Mouse (Mus musculus) gastrocnemius, postnatal 4 days (tissue): ENCODE measurements around the gene Slc7a6. TPM values are rescaled to one million over a fixed set of nuclear protein-coding genes. Genes with fewer than 3 reads are reported as not detected.

Experiments
- DNase-seq, 2 experiments: peaks; one replicate each; pipeline ENCODE4 v3.0.0; 2021 to 2022; ENCODE audit warnings: low spot score in 2 of 2, mixed read lengths in 2 of 2
- long read RNA-seq, 2 experiments: library from polyadenylated mRNA; stranded (forward); transcript quantifications; one replicate each; pipeline ENCODE4 v2.0.0; 2021
- total RNA-seq, 2 experiments: library from RNA; stranded (reverse); gene quantifications; 2 replicates each; pipeline ENCODE4 v1.2.3; 2021

The Slc7a6 gene
- 10 to 100 TPM; 10.5 to 11.5 TPM for total RNA-seq
- long read RNA-seq, experiment 1, result 0 reads
- long read RNA-seq, experiment 2, partial matches to known transcripts, result 2 of 3 reads
- long read RNA-seq, experiment 2, other reads (novel, unspliced or antisense), result 0 of 3 reads

- DNase-seq, result peak; percentile 69 to 82
Observed at GRCm38 (mm10) chr8:106168356-106169016, at the start of gene Slc7a6. TSS of gene Slc7a6 (plus strand) at chr8:106168857.

GRCm38 (mm10) chr8:106123443-106123842 is 45.2 kb upstream of the Slc7a6 start:
- no peak for DNase-seq

DNA sequence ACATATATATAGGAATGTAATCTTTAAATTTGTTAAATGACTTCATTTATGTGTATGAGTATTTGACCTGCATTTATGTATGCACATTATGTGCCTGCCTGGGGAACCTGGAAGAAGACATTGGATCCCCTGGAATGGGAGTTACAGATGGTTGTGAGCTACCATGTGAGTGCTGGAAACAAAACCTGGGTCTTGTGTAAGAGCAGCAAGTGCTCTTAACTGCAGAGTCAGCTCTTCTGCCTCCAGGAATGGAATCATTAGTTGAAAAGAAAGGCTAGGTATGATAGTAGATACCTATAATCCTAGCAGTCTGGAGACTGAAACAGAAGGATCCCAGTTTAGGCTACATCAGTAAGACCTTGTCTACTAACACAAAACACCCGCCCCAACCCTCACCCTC is 42.6 kb upstream of the Slc7a6 start:
- DNase-seq, result no peak

- DNase-seq, result no peak
Observed at GRCm38 (mm10) chr8:106127054-106127453, 41.6 kb upstream of the Slc7a6 start.

DNA sequence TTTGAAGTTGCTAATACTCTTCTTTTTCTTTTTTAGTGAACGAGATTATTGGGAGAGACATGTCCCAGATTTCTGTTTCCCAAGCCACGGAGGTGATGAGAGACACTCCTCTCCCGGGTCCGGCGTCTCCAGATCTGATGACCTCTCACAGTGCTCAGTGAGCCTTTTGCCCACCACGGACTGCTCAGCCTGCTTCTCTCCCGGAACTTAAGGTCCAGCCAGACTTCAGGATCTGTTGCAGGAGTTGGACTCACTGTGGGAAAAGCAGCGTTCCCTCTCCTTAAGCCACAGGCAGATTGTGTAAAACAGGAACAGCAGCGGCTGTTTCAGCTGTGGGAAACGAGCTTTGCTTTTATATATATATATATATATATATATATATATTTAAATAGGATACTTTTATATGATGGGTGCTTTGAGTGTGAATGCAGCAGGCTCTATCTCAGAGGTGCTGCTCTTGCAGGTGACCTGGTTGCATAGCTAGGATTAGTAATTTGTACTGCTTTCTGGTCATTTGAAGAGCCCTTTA is 40.7 kb upstream of the Slc7a6 start:
- DNase-seq, result peak in 1 of 2 experiments; percentile 37

DNA sequence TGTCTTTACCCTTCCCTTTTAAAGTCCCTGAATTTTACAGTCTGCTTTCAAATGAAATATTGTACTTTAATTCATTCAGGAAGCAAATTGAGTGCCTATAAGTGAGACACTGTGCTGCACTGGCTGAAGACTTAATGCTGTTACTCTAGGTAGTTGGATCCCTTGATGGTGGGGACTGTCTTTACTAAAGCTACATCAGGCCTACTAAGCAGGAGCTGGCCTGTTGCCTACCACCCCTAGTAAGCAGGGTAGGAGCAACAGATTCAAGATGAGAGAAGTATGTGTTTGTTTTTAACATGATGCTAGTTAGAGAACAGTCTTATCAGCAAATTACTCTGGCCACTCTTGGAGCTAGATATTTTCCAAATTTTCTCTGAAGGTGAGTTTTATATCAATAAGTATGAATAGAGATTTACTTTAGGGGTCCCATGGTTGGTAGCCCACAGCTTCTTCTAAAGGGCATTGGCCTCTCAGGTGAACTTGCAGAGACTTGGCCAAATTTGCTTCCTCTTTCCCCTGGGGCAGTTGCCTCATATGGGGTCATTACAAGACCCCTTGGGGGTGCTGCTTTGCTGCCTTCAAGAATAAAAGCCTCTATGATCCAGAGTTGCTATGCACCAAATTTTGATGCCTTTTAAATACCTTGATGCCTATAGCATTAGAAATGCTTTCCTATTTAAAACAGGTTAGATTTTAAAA is 39.3 kb upstream of the Slc7a6 start:
- peak in 1 of 2 experiments; percentile 22 for DNase-seq

DNA sequence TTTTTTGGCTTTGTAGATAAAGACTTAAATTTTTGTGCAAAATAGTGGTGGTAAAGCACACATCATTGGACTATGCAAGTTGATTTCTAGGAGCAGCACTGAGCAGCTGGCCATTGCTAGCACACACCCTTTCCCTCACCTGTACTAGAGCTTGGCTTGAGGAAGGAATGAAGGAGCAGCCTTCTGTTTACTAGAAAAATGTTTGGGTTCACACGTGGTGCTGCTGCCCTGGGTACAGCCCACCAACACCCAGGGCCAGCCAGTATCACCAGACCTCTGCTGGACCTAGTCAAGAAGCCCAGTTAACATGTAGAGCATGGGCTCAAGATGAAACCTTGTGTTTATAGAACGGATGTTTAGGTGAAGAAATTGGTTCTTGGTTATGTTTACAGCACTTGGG is 38.7 kb upstream of the Slc7a6 start:
- no peak for DNase-seq

DNA sequence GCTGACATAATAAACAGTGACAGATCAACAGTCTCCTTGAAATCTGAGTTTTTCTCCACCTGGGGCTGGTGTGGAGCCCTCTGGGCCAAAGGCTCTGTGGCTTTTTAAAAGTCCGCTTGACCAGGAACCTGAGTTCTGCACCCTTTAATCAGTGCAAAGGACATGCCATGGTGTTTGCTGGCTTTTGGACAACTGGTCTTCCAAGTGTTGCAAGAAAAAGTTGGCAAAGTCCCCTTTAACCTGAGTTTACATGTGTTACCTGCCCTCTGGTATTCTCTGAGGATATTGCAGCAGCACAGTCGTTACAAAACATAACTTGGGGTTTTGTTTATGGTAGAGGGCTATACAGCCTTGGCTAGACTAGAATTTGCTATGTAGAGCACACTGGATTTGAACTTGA is 38.2 kb upstream of the Slc7a6 start:
- no peak for DNase-seq

- DNase-seq, result no peak
Observed at GRCm38 (mm10) chr8:106131021-106131420, 37.6 kb upstream of the Slc7a6 start.

GRCm38 (mm10) chr8:106131488-106132222 is 37.0 kb upstream of the Slc7a6 start:
- DNase-seq, result no peak

GRCm38 (mm10) chr8:106132356-106132755 is 36.3 kb upstream of the Slc7a6 start:
- no peak for DNase-seq

GRCm38 (mm10) chr8:106133526-106133925 is 35.1 kb upstream of the Slc7a6 start:
- DNase-seq, result no peak

DNA sequence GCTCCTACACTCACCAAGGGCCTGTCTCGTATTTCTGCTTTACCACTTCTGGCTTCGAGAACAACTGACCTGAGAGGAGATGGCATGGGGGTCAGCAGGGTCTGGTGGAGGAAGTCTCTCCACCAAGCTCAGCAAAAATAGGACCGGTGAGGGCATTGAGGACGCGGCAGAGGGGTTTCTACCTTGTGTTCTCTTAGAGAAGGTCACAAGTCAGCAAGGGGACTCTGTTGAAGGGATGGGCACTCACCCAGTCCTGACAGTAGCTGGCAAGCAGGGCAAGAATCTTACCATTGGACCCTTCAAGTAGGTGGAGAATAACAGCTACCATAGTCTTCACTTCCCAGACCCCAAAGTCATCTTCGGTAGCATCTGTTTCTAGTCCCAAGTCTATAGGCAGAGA is 34.7 kb upstream of the Slc7a6 start:
- no peak for DNase-seq

DNA sequence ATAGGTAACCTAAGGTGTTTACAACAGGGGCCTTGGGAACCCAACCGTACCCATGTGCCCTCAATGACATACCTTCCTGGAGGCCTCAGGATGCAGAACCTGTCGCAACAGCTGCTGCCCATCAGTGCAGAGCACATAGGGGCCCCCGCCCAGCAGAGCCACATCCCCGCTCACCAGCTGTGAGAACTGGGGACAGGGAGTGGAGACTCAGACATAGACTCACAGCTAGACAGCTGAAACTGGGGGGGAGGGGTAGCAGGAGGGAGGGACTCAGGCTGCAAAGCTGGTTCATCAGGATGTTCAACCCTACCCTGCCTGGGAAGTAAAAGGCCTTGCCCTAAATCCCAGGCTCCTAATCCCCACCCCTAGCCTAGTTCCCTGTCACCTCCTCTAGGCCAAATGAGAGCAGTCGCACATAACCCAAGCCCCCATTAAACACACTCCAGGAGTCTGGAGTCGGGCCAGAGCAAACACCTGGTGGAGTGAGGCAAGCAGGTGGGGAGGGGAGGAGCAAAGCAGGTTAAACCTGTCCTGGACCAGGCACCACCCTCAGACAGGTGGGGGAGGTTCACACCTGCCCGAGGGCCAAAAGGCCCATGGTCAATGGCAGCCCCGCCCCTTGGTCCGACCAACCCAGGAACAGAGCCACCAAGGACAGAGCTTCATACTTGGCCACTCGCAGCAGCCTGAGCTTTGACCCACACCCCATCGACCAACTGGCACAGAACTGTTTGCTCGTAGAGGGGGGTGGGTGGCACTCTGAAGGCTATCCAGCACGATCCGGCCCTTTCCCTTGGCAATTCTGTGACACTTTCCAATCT is 33.7 kb upstream of the Slc7a6 start:
- no peak for DNase-seq

GRCm38 (mm10) chr8:106135672-106136071 is 33.0 kb upstream of the Slc7a6 start:
- DNase-seq, result no peak

- DNase-seq, result no peak
Observed at GRCm38 (mm10) chr8:106136156-106137130, 32.2 kb upstream of the Slc7a6 start, which contains the start of gene Esrp2. TSS of gene Esrp2 (minus strand) at chr8:106136974.

- no peak for DNase-seq
Observed at GRCm38 (mm10) chr8:106137218-106137905, 31.3 kb upstream of the Slc7a6 start.

GRCm38 (mm10) chr8:106137906-106138477 is 30.7 kb upstream of the Slc7a6 start:
- DNase-seq, result no peak

DNA sequence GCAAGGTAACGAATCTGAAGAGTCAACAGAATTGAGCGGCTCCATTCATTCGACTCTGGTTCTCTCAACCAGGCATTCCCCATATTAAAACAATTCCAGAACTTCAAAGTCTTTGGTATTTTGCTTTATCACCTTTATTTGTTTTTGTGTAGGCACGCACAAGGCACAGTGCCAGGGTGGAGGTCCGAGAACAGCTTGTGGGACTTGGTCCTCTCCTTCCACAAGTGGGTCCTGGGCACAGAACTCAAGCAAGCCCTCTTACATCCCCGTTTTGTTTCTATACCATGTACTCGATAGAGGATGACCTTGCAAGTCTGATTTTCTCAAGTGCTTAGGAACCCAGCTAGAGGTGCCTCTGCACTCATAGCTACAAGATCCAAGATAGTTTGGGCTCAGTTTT is 30.0 kb upstream of the Slc7a6 start:
- no peak for DNase-seq
